Mouse (Mus musculus) stomach, embryonic 16.5 days (tissue): ENCODE results near the gene Rcc1. TPM values are rescaled to one million over a fixed set of nuclear protein-coding genes. Genes with fewer than 3 reads are reported as not detected.

ENCODE experiments used
- ATAC-seq: fragments of 200-750 bp; cut with Nextera tagmentation; 2 replicates; pipeline ENCODE4 v1.8.0; 2017; ENCODE audit warnings: moderate number of reproducible peaks, moderate TSS enrichment; ENCODE audit not compliant: insufficient read depth, low FRiP score
- H3K27ac ChIP-seq: fragments of 300-500 bp; sonication (generic); 2 replicates; pipeline ENCODE4 v1.5.1; 2014; ENCODE audit warnings: low read length
- H3K27me3 ChIP-seq: fragments of 300-500 bp; sonication (generic); 2 replicates; pipeline ENCODE4 v1.6.1; 2014; ENCODE audit warnings: low read length, control low read depth, mixed read lengths; ENCODE audit not compliant: control insufficient read depth, insufficient read depth
- H3K36me3 ChIP-seq: fragments of 300-500 bp; sonication (generic); 2 replicates; pipeline ENCODE4 v1.6.1; 2014; ENCODE audit warnings: low read length; ENCODE audit not compliant: control insufficient read depth, insufficient read depth
- H3K4me1 ChIP-seq: fragments of 300-500 bp; sonication (generic); 2 replicates; pipeline ENCODE4 v1.6.1; 2014; ENCODE audit warnings: low read length, control low read depth, mixed read lengths; ENCODE audit not compliant: control insufficient read depth, insufficient read depth
- H3K4me2 ChIP-seq: fragments of 300-500 bp; sonication (generic); 2 replicates; pipeline ENCODE4 v1.6.1; 2014; ENCODE audit warnings: low read depth, low read length, mixed read lengths
- H3K4me3 ChIP-seq: fragments of 300-500 bp; sonication (generic); replicated peaks from 2 replicates; pipeline ENCODE4 v1.5.1; 2014; ENCODE audit warnings: mild to moderate bottlenecking, low read length
- H3K9ac ChIP-seq: fragments of 300-500 bp; sonication (generic); 2 replicates; pipeline ENCODE4 v1.6.1; 2014; ENCODE audit warnings: low read length
- H3K9me3 ChIP-seq: fragments of 300-500 bp; sonication (generic); replicated peaks from 2 replicates; pipeline ENCODE4 v1.6.1; 2016; ENCODE audit warnings: low read length, control low read depth; ENCODE audit not compliant: control insufficient read depth
- WGBS: fragments of 180-500 bp; shearing (Covaris S2); extraction: QIAGEN DNeasy Blood & Tissue Kit; methylation state at CpG from one replicate; pipeline ENCODE4 v1.1.7; 2014; 5-methylcytosine and 5-hydroxymethylcytosine counted together
- polyA plus RNA-seq: library from polyadenylated mRNA; unstranded; fragments of >200 nt; fragmentation: Nextera tagmentation; extraction: Ambion mirVana; gene quantifications from 2 replicates; pipeline ENCODE4 v1.2.1, GENCODE M21; 2015

The Rcc1 gene
- polyA plus RNA-seq, 1 experiment from 2014 or later, result 64.0 TPM

GRCm38 (mm10) chr4:132338943-132339342 lies 14.5 kb downstream of the Rcc1 start:
- no peak for ATAC-seq
- Histone ChIP-seq H3K36me3 (peaks cover 28% of the 10 kb centered on the region), H3K9me3 (no peaks in the 10 kb centered on the region), H3K4me3 (no peak overlapping the region), H3K4me2 (no peak overlapping the region), H3K27ac (no peak overlapping the region), H3K27me3 (no peaks in the 10 kb centered on the region), H3K4me1 (peaks cover 8% of the 10 kb centered on the region), H3K9ac (no peak overlapping the region)
- 91% methylated on average over 13 of the region's 13 CpGs for WGBS

- Histone ChIP-seq H3K9ac (no peak overlapping the region), H3K27ac (no peak overlapping the region), H3K36me3 (peaks cover 34% of the 10 kb centered on the region), H3K4me3 (no peak overlapping the region), H3K4me1 (peaks cover 12% of the 10 kb centered on the region), H3K4me2 (no peak overlapping the region), H3K9me3 (no peaks in the 10 kb centered on the region), H3K27me3 (no peaks in the 10 kb centered on the region)
- WGBS, result 87% methylated on average over 6 of the region's 6 CpGs
- ATAC-seq, result no peak
Observed at GRCm38 (mm10) chr4:132332880-132333279, 20.5 kb downstream of the Rcc1 start.

- 74% methylated on average over 3 of the region's 3 CpGs for WGBS
- Histone ChIP-seq H3K4me3 (no peak overlapping the region), H3K9me3 (no peaks in the 10 kb centered on the region), H3K9ac (no peak overlapping the region), H3K4me2 (no peak overlapping the region), H3K27ac (no peak overlapping the region), H3K27me3 (no peaks in the 10 kb centered on the region), H3K4me1 (peaks cover 12% of the 10 kb centered on the region), H3K36me3 (peaks cover 34% of the 10 kb centered on the region)
- ATAC-seq, result no peak
Observed at GRCm38 (mm10) chr4:132331960-132332359, 21.4 kb downstream of the Rcc1 start.

- WGBS, result 10% methylated on average over 10 of the region's 10 CpGs
- H3K27ac ChIP-seq, result peak overlapping the region; percentile 94
- peak overlapping the region; percentile 88 for H3K4me3 ChIP-seq
- H3K9ac ChIP-seq, result peak overlapping the region; percentile 97
- H3K36me3 ChIP-seq, result peaks cover 28% of the 10 kb centered on the region
- H3K4me2 ChIP-seq, result peak overlapping the region; percentile 70
- peaks cover 12% of the 10 kb centered on the region for H3K4me1 ChIP-seq
- H3K9me3 ChIP-seq, result no peaks in the 10 kb centered on the region
- no peaks in the 10 kb centered on the region for H3K27me3 ChIP-seq
- ATAC-seq, result no peak
Observed at GRCm38 (mm10) chr4:132329835-132330354, 23.5 kb downstream of the Rcc1 start.

GRCm38 (mm10) chr4:132329115-132329834 lies 24.1 kb downstream of the Rcc1 start, which contains the start of gene Trnau1ap:
Gene Trnau1ap, minus strand, starts transcription at chr4:132329538.
- Histone ChIP-seq H3K4me3 (peak within 1 kb of the TSS; percentile 88), H3K9me3 (no peaks in the 10 kb centered on the region), H3K4me1 (peaks cover 12% of the 10 kb centered on the region), H3K36me3 (peaks cover 23% of the 10 kb centered on the region), H3K9ac (peak within 1 kb of the TSS; percentile 97), H3K27ac (peak within 1 kb of the TSS; percentile 94), H3K27me3 (no peaks in the 10 kb centered on the region), H3K4me2 (peak within 1 kb of the TSS; percentile 70)
- under 1% methylated on average over 52 of the region's 52 CpGs for WGBS
- ATAC-seq, result peak; percentile 96

GRCm38 (mm10) chr4:132328391-132328982 lies 24.9 kb downstream of the Rcc1 start:
- Histone ChIP-seq H3K4me3 (peak overlapping the region; percentile 88), H3K9ac (peak overlapping the region; percentile 97), H3K4me2 (peak overlapping the region; percentile 70), H3K27me3 (no peaks in the 10 kb centered on the region), H3K36me3 (peaks cover 18% of the 10 kb centered on the region; the same call in 1 of the 2 replicates), H3K4me1 (peaks cover 12% of the 10 kb centered on the region), H3K27ac (peak overlapping the region; percentile 94), H3K9me3 (no peaks in the 10 kb centered on the region)
- WGBS, result 44% methylated on average over 14 of the region's 14 CpGs
- no peak for ATAC-seq

GRCm38 (mm10) chr4:132326481-132326880 lies 26.9 kb downstream of the Rcc1 start:
- no peak overlapping the region for H3K4me3 ChIP-seq
- no peaks in the 10 kb centered on the region for H3K9me3 ChIP-seq
- H3K4me1 ChIP-seq, result peaks cover 12% of the 10 kb centered on the region
- H3K9ac ChIP-seq, result no peak overlapping the region
- no peak overlapping the region for H3K4me2 ChIP-seq
- no peak for ATAC-seq
- H3K36me3 ChIP-seq, result peaks cover 3% of the 10 kb centered on the region; the same call in 1 of the 2 replicates
- no peaks in the 10 kb centered on the region for H3K27me3 ChIP-seq
- WGBS, result 70% methylated on average over 5 of the region's 5 CpGs
- H3K27ac ChIP-seq, result no peak overlapping the region

- no peak overlapping the region for H3K27ac ChIP-seq
- no peak overlapping the region for H3K4me3 ChIP-seq
- H3K4me2 ChIP-seq, result no peak overlapping the region
- ATAC-seq, result no peak
- H3K4me1 ChIP-seq, result no peaks in the 10 kb centered on the region
- WGBS, result 85% methylated on average over 8 of the region's 8 CpGs
- peaks cover 27% of the 10 kb centered on the region for H3K36me3 ChIP-seq
- no peaks in the 10 kb centered on the region for H3K9me3 ChIP-seq
- H3K9ac ChIP-seq, result no peak overlapping the region
- no peaks in the 10 kb centered on the region for H3K27me3 ChIP-seq
Observed at GRCm38 (mm10) chr4:132315711-132316110, 37.7 kb downstream of the Rcc1 start.

GRCm38 (mm10) chr4:132312627-132313026 lies 40.8 kb downstream of the Rcc1 start:
- H3K4me3 ChIP-seq, result no peak overlapping the region
- H3K4me1 ChIP-seq, result peaks cover 11% of the 10 kb centered on the region
- no peaks in the 10 kb centered on the region for H3K27me3 ChIP-seq
- H3K9ac ChIP-seq, result no peak overlapping the region
- no peak overlapping the region for H3K27ac ChIP-seq
- no peaks in the 10 kb centered on the region for H3K9me3 ChIP-seq
- H3K4me2 ChIP-seq, result no peak overlapping the region
- ATAC-seq, result no peak
- 82% methylated on average over 5 of the region's 5 CpGs for WGBS
- H3K36me3 ChIP-seq, result peaks cover 35% of the 10 kb centered on the region
